Mouse (Mus musculus): ENCODE data around the gene Grik1. TPM values are rescaled to one million over a fixed set of nuclear protein-coding genes. Genes with fewer than 3 reads are reported as not detected.

Gene Grik1
- polyA plus RNA-seq, 1 experiment from 2014 or later, result 1.5 TPM

- H3K4me3 ChIP-seq, result no peak overlapping the region
- no peak overlapping the region for H3K27ac ChIP-seq (replicated peaks)
- no peak for DNase-seq (ENCODE audit: low spot score)
- no peaks in the 10 kb centered on the region for H3K36me3 ChIP-seq (replicated peaks)
- H3K27me3 ChIP-seq (replicated peaks; ENCODE audit: low read depth, poor library complexity, severe bottlenecking), result no peaks in the 10 kb centered on the region
- H3K9me3 ChIP-seq, result no peaks in the 10 kb centered on the region
- H3K4me1 ChIP-seq, result no peaks in the 10 kb centered on the region
- WGBS, result 61% methylated on average over 5 of the region's 5 CpGs
These were observed 77.5 kb downstream of the Grik1 start for GRCm38 (mm10) chr16:88212531-88212930.

DNA sequence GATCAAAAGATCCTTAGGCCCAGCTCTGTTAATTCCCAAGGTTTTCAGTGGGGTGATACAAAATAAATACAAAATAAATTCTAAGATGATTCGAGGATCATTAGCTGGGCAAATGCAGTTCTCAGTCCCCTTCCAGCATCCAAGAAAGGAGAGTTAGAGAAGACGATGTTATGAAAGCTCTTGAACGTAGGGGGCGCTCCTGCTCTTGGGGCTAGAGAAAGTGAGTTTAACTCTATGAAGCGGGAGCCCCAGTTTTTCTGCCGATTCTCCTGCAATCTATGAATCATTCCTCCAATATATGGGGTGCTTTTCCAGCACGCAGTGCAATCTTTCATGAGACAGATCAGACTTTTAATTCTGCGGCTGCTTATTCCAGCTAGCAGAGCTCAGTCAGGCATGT, 78.2 kb downstream of the Grik1 start:
- Histone ChIP-seq H3K4me3 (no peak overlapping the region), H3K4me1 (no peaks in the 10 kb centered on the region), H3K27me3 (replicated peaks; ENCODE audit: low read depth, poor library complexity, severe bottlenecking) (no peaks in the 10 kb centered on the region), H3K9me3 (no peaks in the 10 kb centered on the region), H3K36me3 (replicated peaks) (no peaks in the 10 kb centered on the region), H3K27ac (replicated peaks) (no peak overlapping the region)
- 65% methylated on average over 8 of the region's 8 CpGs for WGBS
- DNase-seq (ENCODE audit: low spot score), result no peak

DNA sequence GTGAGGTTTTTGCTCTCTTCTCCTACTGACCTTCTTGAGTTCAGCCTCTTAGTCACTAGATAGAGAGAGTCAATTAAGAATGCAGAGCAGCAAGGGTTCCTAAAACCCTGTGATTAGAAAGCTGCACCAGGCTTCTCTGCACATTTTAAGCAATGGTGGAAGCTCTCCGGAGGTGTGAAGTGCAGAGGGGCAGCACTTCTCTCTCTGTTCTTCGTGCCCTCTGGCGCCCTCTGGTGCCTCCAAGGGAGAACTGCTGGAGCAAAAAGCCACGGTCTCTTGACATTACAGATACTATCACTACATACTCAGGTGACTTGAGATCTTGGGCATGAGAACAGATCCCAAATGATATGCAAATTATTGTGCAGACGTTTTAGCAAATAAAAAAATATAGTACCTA, 85.7 kb downstream of the Grik1 start:
- Histone ChIP-seq H3K27me3 (replicated peaks; ENCODE audit: low read depth, poor library complexity, severe bottlenecking) (no peaks in the 10 kb centered on the region), H3K9me3 (no peaks in the 10 kb centered on the region), H3K27ac (replicated peaks) (no peak overlapping the region), H3K36me3 (replicated peaks) (no peaks in the 10 kb centered on the region), H3K4me1 (no peaks in the 10 kb centered on the region), H3K4me3 (no peak overlapping the region)
- peak; percentile 70 for DNase-seq (ENCODE audit: low spot score)
- 6% methylated on average over 5 of the region's 5 CpGs for WGBS

GRCm38 (mm10) chr16:88203985-88204384, 86.1 kb downstream of the Grik1 start:
- no peaks in the 10 kb centered on the region for H3K27me3 ChIP-seq (replicated peaks; ENCODE audit: low read depth, poor library complexity, severe bottlenecking)
- 87% methylated on average over 6 of the region's 6 CpGs for WGBS
- H3K9me3 ChIP-seq, result no peaks in the 10 kb centered on the region
- H3K36me3 ChIP-seq (replicated peaks), result no peaks in the 10 kb centered on the region
- no peak for DNase-seq (ENCODE audit: low spot score)
- no peaks in the 10 kb centered on the region for H3K4me1 ChIP-seq
- no peak overlapping the region for H3K4me3 ChIP-seq
- H3K27ac ChIP-seq (replicated peaks), result no peak overlapping the region

- 83% methylated on average over 6 of the region's 6 CpGs for WGBS
- Histone ChIP-seq H3K4me1 (0 out of 2 replicates have a peak, but pooled peaks cover 3% of the 10 kb centered on the region), H3K36me3 (replicated peaks) (no peaks in the 10 kb centered on the region), H3K27me3 (replicated peaks; ENCODE audit: low read depth, poor library complexity, severe bottlenecking) (no peaks in the 10 kb centered on the region), H3K27ac (replicated peaks) (no peak overlapping the region), H3K4me3 (no peak overlapping the region), H3K9me3 (no peaks in the 10 kb centered on the region)
- no peak for DNase-seq (ENCODE audit: low spot score)
These were observed 102.5 kb downstream of the Grik1 start for GRCm38 (mm10) chr16:88187433-88188037.

- H3K4me1 ChIP-seq, result no peaks in the 10 kb centered on the region
- H3K9me3 ChIP-seq, result no peaks in the 10 kb centered on the region
- no peak overlapping the region for H3K4me3 ChIP-seq
- no peak for DNase-seq (ENCODE audit: low spot score)
- H3K27me3 ChIP-seq (replicated peaks; ENCODE audit: low read depth, poor library complexity, severe bottlenecking), result no peaks in the 10 kb centered on the region
- H3K36me3 ChIP-seq (replicated peaks), result no peaks in the 10 kb centered on the region
- WGBS, result 76% methylated on average over 6 of the region's 6 CpGs
- H3K27ac ChIP-seq (replicated peaks), result no peak overlapping the region
These were observed 111.3 kb downstream of the Grik1 start for GRCm38 (mm10) chr16:88178813-88179212.

- 68% methylated on average over 3 of the region's 3 CpGs for WGBS
- Histone ChIP-seq H3K4me1 (no peaks in the 10 kb centered on the region), H3K4me3 (no peak overlapping the region), H3K9me3 (no peaks in the 10 kb centered on the region), H3K27me3 (replicated peaks; ENCODE audit: low read depth, poor library complexity, severe bottlenecking) (no peaks in the 10 kb centered on the region), H3K36me3 (replicated peaks) (no peaks in the 10 kb centered on the region), H3K27ac (replicated peaks) (no peak overlapping the region)
- DNase-seq (ENCODE audit: low spot score), result no peak
These were observed 112.7 kb downstream of the Grik1 start for GRCm38 (mm10) chr16:88177364-88177763.

- Histone ChIP-seq H3K4me3 (no peak overlapping the region), H3K4me1 (no peaks in the 10 kb centered on the region), H3K27me3 (replicated peaks; ENCODE audit: low read depth, poor library complexity, severe bottlenecking) (no peaks in the 10 kb centered on the region), H3K36me3 (replicated peaks) (no peaks in the 10 kb centered on the region), H3K27ac (replicated peaks) (no peak overlapping the region), H3K9me3 (no peaks in the 10 kb centered on the region)
- DNase-seq (ENCODE audit: low spot score), result no peak
- 88% methylated on average over 9 of the region's 9 CpGs for WGBS
These were observed 115.9 kb downstream of the Grik1 start for GRCm38 (mm10) chr16:88174083-88174721.

GRCm38 (mm10) chr16:88166547-88166946, 123.5 kb downstream of the Grik1 start:
- Histone ChIP-seq H3K36me3 (replicated peaks) (no peaks in the 10 kb centered on the region), H3K4me3 (no peak overlapping the region), H3K9me3 (no peaks in the 10 kb centered on the region), H3K27me3 (replicated peaks; ENCODE audit: low read depth, poor library complexity, severe bottlenecking) (no peaks in the 10 kb centered on the region), H3K27ac (replicated peaks) (no peak overlapping the region), H3K4me1 (no peaks in the 10 kb centered on the region)
- DNase-seq (ENCODE audit: low spot score), result no peak

GRCm38 (mm10) chr16:88142574-88142973, 147.5 kb downstream of the Grik1 start:
- 78% methylated on average over 2 of the region's 2 CpGs for WGBS
- Histone ChIP-seq H3K9me3 (no peaks in the 10 kb centered on the region), H3K36me3 (replicated peaks) (no peaks in the 10 kb centered on the region), H3K27me3 (replicated peaks; ENCODE audit: low read depth, poor library complexity, severe bottlenecking) (no peaks in the 10 kb centered on the region), H3K4me3 (no peak overlapping the region), H3K4me1 (no peaks in the 10 kb centered on the region), H3K27ac (replicated peaks) (no peak overlapping the region)
- DNase-seq (ENCODE audit: low spot score), result no peak

GRCm38 (mm10) chr16:88142136-88142535, 147.9 kb downstream of the Grik1 start:
- Histone ChIP-seq H3K9me3 (no peaks in the 10 kb centered on the region), H3K27ac (replicated peaks) (no peak overlapping the region), H3K4me1 (no peaks in the 10 kb centered on the region), H3K27me3 (replicated peaks; ENCODE audit: low read depth, poor library complexity, severe bottlenecking) (no peaks in the 10 kb centered on the region), H3K36me3 (replicated peaks) (no peaks in the 10 kb centered on the region), H3K4me3 (no peak overlapping the region)
- no peak for DNase-seq (ENCODE audit: low spot score)
- WGBS, result 68% methylated on average over 2 of the region's 2 CpGs

DNA sequence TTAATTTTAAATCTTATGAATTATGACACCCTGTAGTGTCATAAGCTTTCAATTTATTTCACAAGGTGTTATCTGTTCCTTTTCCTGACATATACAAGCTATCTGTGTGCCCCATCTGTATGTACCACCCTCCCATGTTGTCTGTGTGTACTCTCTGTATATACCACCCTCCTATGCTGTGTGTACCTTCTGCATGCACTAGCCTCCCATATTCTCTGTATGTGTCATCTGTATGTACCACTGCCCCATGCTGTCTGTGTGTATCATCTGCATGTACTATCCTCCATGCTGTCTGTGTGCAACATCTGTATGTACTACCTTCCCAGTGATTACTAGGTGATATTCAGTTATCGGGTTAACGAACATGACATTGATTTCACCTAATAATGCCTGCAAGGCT, 148.5 kb downstream of the Grik1 start:
- DNase-seq (ENCODE audit: low spot score), result no peak
- WGBS, result 94% methylated on average over 2 of the region's 2 CpGs
- no peaks in the 10 kb centered on the region for H3K36me3 ChIP-seq (replicated peaks)
- H3K27ac ChIP-seq (replicated peaks), result no peak overlapping the region
- H3K9me3 ChIP-seq, result no peaks in the 10 kb centered on the region
- no peaks in the 10 kb centered on the region for H3K27me3 ChIP-seq (replicated peaks; ENCODE audit: low read depth, poor library complexity, severe bottlenecking)
- no peak overlapping the region for H3K4me3 ChIP-seq
- no peaks in the 10 kb centered on the region for H3K4me1 ChIP-seq

DNA sequence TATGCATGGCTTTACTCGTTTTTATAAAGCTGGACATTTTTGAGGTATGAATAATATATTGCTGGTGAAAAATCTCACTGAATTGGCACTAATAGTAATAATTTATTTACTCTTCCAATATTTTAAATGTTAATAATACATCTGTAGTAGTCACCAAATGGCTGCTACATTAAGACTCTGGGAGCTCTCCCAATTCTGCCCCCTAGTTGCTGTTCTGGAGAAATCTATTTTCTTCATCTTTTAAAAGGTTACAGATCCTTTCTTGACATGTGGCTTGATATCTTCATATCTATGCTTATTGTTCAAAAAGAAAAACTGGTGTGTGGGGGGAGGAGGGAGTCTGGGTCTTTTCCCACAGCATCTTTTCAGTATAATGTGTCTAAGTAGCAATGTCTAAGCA, 151.2 kb downstream of the Grik1 start:
- Histone ChIP-seq H3K4me3 (no peak overlapping the region), H3K27me3 (replicated peaks; ENCODE audit: low read depth, poor library complexity, severe bottlenecking) (no peaks in the 10 kb centered on the region), H3K4me1 (no peaks in the 10 kb centered on the region), H3K27ac (replicated peaks) (no peak overlapping the region), H3K9me3 (no peaks in the 10 kb centered on the region), H3K36me3 (replicated peaks) (no peaks in the 10 kb centered on the region)
- no peak for DNase-seq (ENCODE audit: low spot score)
- 79% methylated on average over 1 of the region's 1 CpGs for WGBS

Data from embryonic facial prominence, embryonic 10.5 days (tissue).